Comparison of ENCODE assay signal across 10 mouse cellular contexts in the genomic region with DNA sequence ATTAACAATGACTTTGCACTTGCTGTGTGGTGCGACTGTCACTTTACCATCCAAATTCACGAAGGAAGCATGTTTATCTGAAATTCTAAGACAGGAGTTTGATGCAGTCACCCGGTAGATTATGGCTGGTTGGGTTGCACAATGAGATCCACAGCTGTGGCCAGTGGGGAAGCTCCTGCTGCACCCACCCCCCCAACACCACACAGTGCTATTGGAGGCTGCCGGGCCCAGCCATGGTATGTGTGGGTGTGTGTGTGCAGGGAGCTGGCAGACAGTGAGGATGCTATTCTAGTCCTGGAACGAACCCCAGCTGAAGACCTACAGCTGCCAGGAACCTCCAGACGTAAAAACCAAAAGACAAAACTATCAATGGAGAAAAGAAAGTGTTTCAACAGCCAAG. TPM values are rescaled to one million over a fixed set of nuclear protein-coding genes. Genes with fewer than 3 reads are reported as not detected.
DNase-seq lines count a peak whose midpoint lies in the region; ATAC-seq and TF ChIP-seq lines count a peak whose summit lies in the region.
"Had no signal": no experiment of that assay in that cellular context is flagged by ENCODE, and none has a peak within 500 bp of the region (broad histone marks: within the 10 kb centered on the region; RNA-seq: fewer than 3 reads in every experiment).

No protein-coding gene starts in this region.

- no peak overlapping the region for H3K9ac ChIP-seq in forebrain, postnatal 0 days
- H3K9ac ChIP-seq in forebrain, embryonic 11.5 days (ENCODE audit: low read length) = no peak overlapping the region
- H3K9ac ChIP-seq: liver, embryonic 13.5 days had no signal

- no peak for TF ChIP-seq CTCF in forebrain, postnatal 0 days (IDR thresholded peaks at IDR 0.05; ENCODE audit: low read depth)

- DNase-seq in forebrain, postnatal 0 days = peak; percentile 63
- no peak for DNase-seq in forebrain, embryonic 11.5 days (ENCODE audit: low spot score)
- DNase-seq in layer of hippocampus, adult 11-12 months (ENCODE audit: low spot score) = peak; percentile 85
- peak; percentile 3 for DNase-seq in lung, postnatal 25 days (ENCODE audit: low spot score)
- no peak for DNase-seq in spleen, postnatal 36 days (ENCODE audit: low spot score in 2 of 2)
- DNase-seq in natural killer cell, adult 2 months (ENCODE audit: low spot score in 2 of 2) = no peak
- DNase-seq in midbrain, embryonic 10.5 days (ENCODE audit: low spot score) = no peak
- DNase-seq: liver, embryonic 13.5 days had no signal

- H3K36me3 ChIP-seq in forebrain, postnatal 0 days (ENCODE audit: insufficient read depth) = no peaks in the 10 kb centered on the region
- no peaks in the 10 kb centered on the region for H3K36me3 ChIP-seq in forebrain, embryonic 11.5 days (ENCODE audit: control insufficient read depth, insufficient read depth, low read length)
- no peaks in the 10 kb centered on the region for H3K36me3 ChIP-seq in midbrain, embryonic 10.5 days
- H3K36me3 ChIP-seq: liver, embryonic 13.5 days had no signal

- ATAC-seq in forebrain, postnatal 0 days = peak; percentile 96
- ATAC-seq in forebrain, embryonic 11.5 days (replicated peaks; ENCODE audit: low FRiP score) = no peak
- peak; percentile 95 for ATAC-seq in frontal cortex, adult (ENCODE audit: low TSS enrichment)

- no peaks in the 10 kb centered on the region for H3K4me1 ChIP-seq in forebrain, postnatal 0 days (ENCODE audit: insufficient read depth)
- no peaks in the 10 kb centered on the region for H3K4me1 ChIP-seq in forebrain, embryonic 11.5 days (replicated peaks; ENCODE audit: control insufficient read depth, insufficient read depth, low read length)
- no peaks in the 10 kb centered on the region for H3K4me1 ChIP-seq in midbrain, embryonic 10.5 days

- no peak overlapping the region for H3K27ac ChIP-seq in forebrain, postnatal 0 days (ENCODE audit: low read depth, low read length)
- H3K27ac ChIP-seq in forebrain, embryonic 11.5 days (ENCODE audit: low read depth, low read length) = no peak overlapping the region
- H3K27ac ChIP-seq in midbrain, embryonic 10.5 days (replicated peaks) = no peak overlapping the region
- H3K27ac ChIP-seq: liver, embryonic 13.5 days had no signal

- WGBS in forebrain, postnatal 0 days = 67% methylated on average over 6 of the region's 6 CpGs
- WGBS in forebrain, embryonic 11.5 days = 94% methylated on average over 6 of the region's 6 CpGs
- WGBS in midbrain, embryonic 10.5 days = 87% methylated on average over 6 of the region's 6 CpGs

- H3K4me2 ChIP-seq in forebrain, postnatal 0 days (ENCODE audit: low read depth) = no peak overlapping the region
- H3K4me2 ChIP-seq in forebrain, embryonic 11.5 days (ENCODE audit: low read depth, low read length, severe bottlenecking) = no peak overlapping the region
- H3K4me2 ChIP-seq: liver, embryonic 13.5 days had no signal

- H3K4me3 ChIP-seq in forebrain, postnatal 0 days (ENCODE audit: low read depth, low read length) = no peak overlapping the region
- H3K4me3 ChIP-seq in forebrain, embryonic 11.5 days (ENCODE audit: low read depth, low read length) = no peak overlapping the region
- no peak overlapping the region for H3K4me3 ChIP-seq in midbrain, embryonic 10.5 days
- H3K4me3 ChIP-seq: liver, embryonic 13.5 days had no signal

- no peaks in the 10 kb centered on the region for H3K27me3 ChIP-seq in forebrain, postnatal 0 days (ENCODE audit: insufficient read depth, low read length)
- H3K27me3 ChIP-seq in forebrain, embryonic 11.5 days (ENCODE audit: control insufficient read depth, insufficient read depth, low read length) = no peaks in the 10 kb centered on the region
- H3K27me3 ChIP-seq in midbrain, embryonic 10.5 days (ENCODE audit: low read depth, poor library complexity, severe bottlenecking) = no peaks in the 10 kb centered on the region
- H3K27me3 ChIP-seq: liver, embryonic 13.5 days had no signal

- no peaks in the 10 kb centered on the region for H3K9me3 ChIP-seq in forebrain, postnatal 0 days (ENCODE audit: low read length)
- no peaks in the 10 kb centered on the region for H3K9me3 ChIP-seq in forebrain, embryonic 11.5 days (ENCODE audit: control insufficient read depth, low read length)
- no peaks in the 10 kb centered on the region for H3K9me3 ChIP-seq in midbrain, embryonic 10.5 days (replicated peaks)

RNA-seq across cellular contexts. Expression of a gene that starts 35.7 kb away (rescaled TPM):
- total RNA-seq in forebrain, postnatal 0 days (2014; rRNA removed) = 0.15 TPM in 1 of 2 replicates, not detected in the other
- polyA plus RNA-seq in forebrain, postnatal 0 days (2015; fragmentation: Nextera tagmentation; extraction: Ambion mirVana) = 0.05 TPM in 1 of 2 replicates, not detected in the other
- not detected in 2 replicates for polyA plus RNA-seq in forebrain, embryonic 11.5 days (2014; fragmentation: Nextera tagmentation; extraction: Ambion mirVana)
- polyA plus RNA-seq in midbrain, embryonic 10.5 days (2016; fragmentation: Nextera tagmentation; extraction: Ambion mirVana) = 0.05 TPM in 1 of 2 replicates, not detected in the other
- polyA plus RNA-seq: liver, embryonic 13.5 days; spleen, adult 2 months had no signal

RNA-seq across cellular contexts. Expression of a gene that starts 41.4 kb away (rescaled TPM):
- 108 and 115 TPM in 2 replicates for total RNA-seq in forebrain, postnatal 0 days (2014; rRNA removed)
- 164 and 168 TPM in 2 replicates for polyA plus RNA-seq in forebrain, postnatal 0 days (2015; fragmentation: Nextera tagmentation; extraction: Ambion mirVana)
- 76.7 and 79.5 TPM in 2 replicates for polyA plus RNA-seq in forebrain, embryonic 11.5 days (2014; fragmentation: Nextera tagmentation; extraction: Ambion mirVana)
- 78.0 and 81.5 TPM in 2 replicates for polyA plus RNA-seq in midbrain, embryonic 10.5 days (2016; fragmentation: Nextera tagmentation; extraction: Ambion mirVana)

Comparison
In these comparisons a context has a peak if more than half of its experiments do, and no peak if none do; other contexts are left out.
1. DNase-seq: peak in forebrain, postnatal 0 days (single experiment), layer of hippocampus, adult 11-12 months (single experiment) and lung, postnatal 25 days (single experiment); none in forebrain, embryonic 11.5 days (single experiment), spleen, postnatal 36 days (0 of 2), natural killer cell, adult 2 months (0 of 2) and midbrain, embryonic 10.5 days (single experiment).